Mouse (Mus musculus) liver, adult (tissue): ENCODE results near the gene Smg6.

Experiments used
- GATA4 ChIP-seq: IDR thresholded peaks from 2 replicates; pipeline ENCODE4 v1.6.1; 2014; ENCODE audit warnings: mild to moderate bottlenecking, low read length; ENCODE audit not compliant: insufficient replicate concordance

Gene Smg6

DNA sequence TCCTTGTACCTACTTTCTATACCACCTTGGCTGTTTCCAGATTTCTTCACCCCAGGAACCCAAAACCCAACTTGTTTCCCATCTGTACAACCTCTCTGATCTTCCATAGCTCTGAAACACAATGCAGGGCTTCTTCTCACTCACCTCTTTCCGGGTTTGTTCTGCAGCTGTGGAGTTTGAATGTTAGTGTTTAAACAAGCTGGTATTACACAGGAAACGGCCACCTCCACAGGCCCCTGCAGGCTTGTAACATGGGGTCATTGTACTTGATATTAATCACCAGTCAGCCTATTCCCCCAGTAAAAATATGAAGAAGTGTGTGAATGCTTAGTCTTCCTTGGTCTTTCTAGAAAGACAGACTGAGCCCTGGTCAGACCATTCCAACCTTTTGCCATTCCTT lies 123.5 kb downstream of the Smg6 start:
- TF ChIP-seq GATA4: no peak

DNA sequence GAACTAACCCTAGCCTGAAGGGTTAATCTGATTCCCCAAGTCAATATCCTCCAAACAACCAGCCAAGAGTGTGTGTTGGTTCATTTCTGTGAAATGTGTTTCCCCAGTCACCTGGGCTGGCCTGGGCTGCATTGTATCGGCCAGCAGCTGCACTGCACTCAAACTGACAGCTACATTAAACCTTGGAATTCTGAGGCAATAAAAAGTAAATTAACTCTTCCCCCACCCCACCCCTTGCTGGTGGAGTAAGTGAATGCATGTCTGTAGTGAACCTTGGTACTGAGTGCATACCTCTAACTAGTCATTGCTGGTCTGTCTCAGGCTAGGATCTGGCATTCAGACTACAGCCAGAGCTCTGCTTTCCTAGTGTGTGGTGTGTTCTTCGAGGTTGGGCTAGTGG lies 124.2 kb downstream of the Smg6 start:
- no peak for TF ChIP-seq GATA4

DNA sequence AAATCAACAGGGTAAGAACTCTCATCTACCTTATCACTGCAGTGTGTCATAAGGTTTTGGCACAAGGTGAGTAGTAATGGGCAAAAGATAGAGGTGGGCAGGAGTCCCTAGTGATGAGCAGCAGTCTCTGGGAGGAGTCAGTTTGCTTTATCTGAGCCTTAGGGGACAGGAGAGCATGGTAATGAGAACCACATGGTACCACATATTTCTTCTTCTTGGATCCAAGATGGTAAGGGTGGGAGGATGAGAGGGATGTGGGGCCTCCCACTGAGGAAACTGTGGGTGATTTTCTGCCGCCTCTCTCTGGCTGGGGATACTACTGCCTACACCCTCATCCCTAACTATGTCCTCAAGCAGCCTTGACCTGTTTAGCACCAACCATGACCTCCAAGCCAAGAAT lies 125.6 kb downstream of the Smg6 start:
- no peak for TF ChIP-seq GATA4

DNA sequence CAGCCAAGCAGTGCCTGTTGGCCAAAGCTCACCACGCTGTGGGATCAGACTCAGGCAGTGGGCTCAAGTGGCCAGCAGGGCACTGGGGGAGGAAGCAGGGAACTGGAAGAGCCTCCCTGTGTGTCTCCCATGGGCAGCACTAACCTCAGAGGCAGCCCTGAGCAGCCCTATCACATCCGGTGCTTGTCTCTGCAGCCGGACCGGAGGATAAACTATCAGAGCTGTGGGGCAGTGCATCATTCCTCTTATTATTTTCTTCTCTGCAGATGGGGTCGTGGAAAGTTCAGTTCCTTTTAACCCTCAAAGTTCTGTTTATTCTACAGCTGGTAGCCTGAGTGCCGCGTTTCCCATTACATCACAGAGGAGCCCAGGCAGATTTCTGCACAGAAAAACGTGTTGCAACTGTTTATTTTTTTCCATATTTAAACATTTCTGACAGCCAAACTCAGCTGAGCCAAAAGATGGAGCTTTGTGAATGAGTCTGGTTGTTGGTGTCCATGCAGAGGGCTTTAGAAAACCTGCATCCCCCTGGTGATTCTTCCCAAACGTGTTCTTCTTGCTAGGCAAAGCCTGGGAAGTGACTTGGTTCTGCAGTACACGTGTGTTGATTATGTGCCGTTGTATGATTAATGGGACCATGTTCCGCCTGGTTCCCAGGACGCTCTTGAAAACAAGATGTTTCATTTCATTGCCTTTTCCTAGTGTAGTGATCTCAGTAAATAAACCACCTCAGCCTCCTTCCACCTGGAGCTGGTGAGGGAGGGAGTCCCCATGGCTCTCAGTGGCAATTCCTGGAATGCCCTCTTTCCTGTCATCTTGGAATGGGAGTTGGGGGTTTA lies 126.3 kb downstream of the Smg6 start:
- peak; percentile 97 for TF ChIP-seq GATA4

DNA sequence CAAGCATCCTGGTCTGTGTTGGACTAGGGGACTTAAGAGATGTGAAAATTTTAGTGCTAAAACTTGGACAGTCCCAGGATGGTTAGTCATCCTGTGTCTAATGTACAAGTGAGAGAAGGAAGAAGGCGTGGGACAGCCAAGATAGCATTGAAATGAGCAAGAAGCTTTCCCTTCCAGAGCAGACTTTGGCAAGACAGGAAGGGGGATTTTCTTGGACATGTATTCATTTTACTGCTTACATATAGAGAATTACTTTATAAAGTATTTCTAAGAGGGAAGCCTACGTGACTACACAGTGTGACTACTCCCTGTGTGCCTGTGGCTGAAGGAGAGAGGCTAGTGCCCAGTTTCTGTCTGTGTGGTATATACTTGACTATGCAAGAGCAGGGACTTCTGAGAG lies 127.4 kb downstream of the Smg6 start:
- no peak; the same call in 1 of the 2 replicates for TF ChIP-seq GATA4

DNA sequence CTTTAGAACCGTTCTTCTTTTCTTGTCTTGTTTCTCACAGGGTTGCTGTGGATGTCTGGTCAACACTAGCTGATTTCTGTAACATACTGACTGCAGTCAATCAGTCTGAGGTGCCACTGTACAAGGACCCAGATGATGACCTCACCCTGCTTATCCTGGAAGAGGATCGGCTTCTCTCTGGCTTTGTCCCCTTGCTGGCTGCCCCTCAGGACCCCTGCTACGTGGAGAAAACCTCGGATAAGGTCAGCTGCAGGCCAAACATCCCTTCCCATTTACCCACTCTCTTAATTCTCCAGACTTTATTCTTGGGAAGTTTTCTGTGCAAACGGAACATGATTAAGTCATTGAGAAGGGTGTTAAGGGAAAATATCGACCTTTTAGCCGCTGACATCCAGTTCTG lies 128.1 kb downstream of the Smg6 start:
- no peak for TF ChIP-seq GATA4

DNA sequence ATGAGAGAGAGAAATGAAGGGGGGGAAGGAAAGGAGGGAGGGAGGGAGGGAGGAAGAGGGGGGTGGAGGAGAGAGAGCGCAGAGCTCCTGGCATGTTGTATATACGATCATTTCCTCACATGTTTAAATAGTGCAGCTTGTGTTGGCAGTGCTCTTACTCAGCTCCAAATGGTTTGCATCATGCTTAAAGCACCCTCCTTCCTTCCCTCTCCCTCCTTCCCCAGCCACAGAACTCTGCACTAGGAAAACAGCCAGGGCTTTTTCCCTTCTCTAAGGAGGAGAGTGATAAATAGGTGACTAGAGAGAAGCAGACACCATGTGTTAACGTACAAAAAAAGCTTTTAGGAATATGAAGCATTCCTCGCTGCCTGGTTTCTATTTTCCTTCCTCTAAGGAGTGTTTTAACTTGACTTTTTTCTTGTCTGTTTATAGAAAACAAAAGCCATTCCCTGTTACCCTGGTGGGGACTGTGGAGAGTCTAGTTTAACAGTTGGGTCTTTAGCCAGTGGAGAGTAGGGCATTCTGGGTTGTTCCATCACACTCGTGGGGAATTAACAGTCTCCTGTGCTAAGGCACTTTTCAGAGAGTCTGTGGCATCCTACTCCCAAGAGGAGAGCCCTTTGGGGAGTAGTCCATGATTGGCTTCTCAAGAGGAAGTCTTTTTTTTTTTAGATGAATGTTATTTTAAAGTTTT lies 128.7 kb downstream of the Smg6 start:
- no peak for TF ChIP-seq GATA4

DNA sequence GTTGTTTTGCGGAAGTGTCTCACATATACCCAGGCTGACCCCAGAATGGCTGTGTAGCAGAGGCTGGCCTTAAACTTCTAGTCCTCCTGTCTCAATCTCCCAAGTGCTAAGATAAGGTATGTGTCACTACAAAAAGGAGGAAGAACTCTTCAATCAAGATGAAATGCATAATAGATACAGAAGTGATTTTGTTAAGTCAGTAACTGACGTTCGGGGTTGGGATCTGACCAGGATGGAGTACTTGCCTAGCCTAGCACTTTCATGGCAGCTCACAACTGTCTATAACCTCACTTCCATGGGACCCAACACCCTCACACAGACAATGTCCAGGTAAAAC lies 129.2 kb downstream of the Smg6 start:
- TF ChIP-seq GATA4: no peak

DNA sequence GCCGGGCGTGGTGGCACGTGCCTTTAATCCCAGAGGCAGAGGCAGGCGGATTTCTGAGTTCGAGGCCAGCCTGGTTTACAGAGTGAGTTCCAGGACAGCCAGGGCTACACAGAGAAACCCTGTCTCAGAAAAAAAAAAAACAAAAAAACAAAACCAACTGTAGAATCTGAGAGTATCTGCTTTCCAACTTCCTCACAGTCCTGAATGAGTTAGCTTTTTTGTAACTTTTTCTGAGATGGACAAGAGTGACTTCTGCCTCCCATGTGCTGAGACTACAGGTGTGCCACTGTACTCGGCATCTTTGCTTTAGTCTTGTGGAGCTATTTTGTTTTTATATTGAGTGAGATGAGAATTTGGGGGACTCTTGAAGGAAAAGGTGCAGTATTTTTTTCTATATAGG lies 137.0 kb downstream of the Smg6 start:
- TF ChIP-seq GATA4: no peak

DNA sequence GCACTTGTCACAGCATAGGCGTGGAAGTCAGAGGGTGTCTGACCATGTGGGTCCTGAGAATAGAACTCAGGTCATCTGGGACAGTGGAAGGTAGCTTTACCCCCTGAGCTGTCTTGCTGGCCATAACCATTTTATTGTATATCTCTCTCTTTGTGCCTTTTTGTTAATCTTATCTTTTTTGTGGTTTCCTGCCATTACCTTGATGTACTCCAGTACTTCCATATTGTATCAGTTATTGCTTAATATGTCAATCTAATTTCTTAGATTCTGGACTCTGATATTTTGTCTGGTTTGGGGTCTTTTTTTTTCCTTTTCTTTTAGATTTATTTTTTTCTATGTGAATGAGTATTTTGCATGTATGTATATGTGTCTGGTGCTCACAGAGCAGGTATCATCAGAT lies 138.6 kb downstream of the Smg6 start:
- no peak for TF ChIP-seq GATA4

DNA sequence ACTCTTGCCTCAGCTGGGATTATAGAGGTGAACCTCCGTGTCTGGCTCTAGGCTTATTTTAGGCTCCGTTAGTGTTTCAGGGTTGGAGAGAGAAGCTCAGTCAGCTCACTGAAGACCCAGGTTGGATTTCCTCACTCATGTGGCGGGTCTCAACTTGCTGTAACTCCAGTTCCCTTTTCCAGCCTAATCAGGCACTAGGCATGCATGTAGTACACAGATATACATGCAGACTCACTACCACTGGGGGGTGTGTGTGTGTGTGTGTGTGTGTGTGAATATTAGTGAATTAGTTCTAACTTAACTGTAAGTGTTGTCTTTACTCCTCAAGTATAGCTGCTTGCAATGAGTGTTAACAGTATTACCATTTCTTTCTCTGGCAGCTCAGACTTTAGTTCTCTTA lies 145.7 kb downstream of the Smg6 start:
- TF ChIP-seq GATA4: no peak

DNA sequence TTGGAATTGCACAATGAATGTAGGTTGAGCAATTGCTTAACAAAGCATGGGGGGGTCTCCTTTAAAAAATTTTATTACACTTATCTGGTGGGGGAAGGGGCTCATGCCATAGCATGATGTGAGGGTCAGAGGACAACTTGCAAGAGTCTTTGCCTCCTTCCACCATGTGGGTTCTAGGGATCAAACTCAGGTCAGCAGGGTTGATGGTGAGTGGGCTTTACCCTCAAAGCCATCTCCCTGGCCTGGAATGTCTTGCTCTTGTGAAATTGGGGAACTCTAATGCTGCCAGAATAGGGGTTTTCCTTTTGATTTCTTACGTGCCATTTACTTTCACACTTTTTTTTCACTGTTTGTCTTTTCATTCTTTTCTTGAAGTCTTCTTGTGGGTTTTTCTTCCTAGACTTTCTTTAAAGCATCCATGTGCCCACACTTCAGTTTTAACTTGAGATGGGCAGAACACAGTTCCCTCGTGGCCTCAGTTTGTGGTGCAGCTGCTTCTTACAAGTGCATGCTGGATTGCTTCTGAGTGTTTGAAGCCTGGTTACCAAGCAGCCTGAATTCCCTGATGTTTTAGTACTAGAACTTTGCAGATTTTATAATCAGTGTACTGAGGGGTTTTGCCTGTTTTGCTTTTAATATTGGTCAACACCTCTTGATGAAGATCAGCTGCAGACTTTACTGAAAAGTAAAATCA lies 147.5 kb downstream of the Smg6 start:
- no peak for TF ChIP-seq GATA4

DNA sequence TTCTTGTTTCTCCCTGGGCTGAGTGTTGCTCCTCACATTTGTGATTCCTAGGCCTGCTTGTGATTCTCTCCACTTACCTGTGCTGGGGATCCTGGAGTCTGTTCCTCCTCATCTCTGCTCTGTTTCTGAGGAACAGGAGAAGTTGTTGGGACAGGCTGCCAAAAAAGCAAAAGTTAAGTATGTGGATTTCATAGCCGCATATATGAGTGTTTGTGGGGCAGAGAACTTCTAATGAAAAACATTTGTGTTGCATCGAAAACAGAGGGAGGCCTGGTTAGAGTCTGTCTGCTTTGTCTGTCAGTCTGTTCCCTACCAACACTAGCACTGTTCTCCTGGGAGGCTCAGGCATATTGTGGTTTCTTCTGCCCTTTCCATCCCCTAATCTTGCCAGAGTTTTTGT lies 148.1 kb downstream of the Smg6 start:
- TF ChIP-seq GATA4: no peak

DNA sequence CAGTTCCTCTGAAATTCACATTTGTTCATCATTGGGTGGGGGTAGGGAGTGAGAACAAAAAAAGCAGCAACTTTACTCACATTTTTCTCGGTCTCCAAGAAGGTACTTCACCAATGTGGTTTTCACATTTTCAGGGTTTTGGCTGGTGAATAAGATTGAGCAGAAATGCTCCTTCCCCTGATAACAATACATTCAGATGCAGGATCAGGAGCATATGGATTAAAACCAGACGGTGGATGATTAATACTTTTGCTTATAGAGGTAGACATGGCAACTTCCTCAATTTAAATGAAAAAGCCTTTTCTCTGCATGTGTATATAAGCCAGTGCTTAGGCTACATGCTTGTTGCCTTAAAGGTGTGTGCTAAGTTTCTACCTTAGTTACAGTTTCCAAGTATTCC lies 148.9 kb downstream of the Smg6 start:
- TF ChIP-seq GATA4: no peak

DNA sequence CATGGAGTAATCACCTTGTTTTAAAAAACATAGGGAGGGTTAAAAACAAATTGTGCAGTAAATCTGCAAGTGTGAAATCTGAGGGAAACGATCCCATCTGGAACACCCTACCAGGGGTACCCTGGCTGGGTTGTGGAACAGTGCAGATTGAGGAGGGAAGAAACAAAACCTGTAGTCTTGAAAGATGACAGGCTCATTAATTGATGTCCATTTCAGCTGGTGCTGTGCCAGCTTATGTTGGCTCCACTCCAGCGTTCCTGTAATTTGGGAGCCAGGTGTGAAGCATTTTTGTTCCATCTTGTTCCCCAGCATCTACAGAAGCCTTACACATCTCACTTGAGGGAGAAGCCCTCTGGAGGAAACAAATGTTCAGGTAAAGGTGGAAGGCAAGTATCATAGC lies 153.0 kb downstream of the Smg6 start:
- no peak for TF ChIP-seq GATA4

DNA sequence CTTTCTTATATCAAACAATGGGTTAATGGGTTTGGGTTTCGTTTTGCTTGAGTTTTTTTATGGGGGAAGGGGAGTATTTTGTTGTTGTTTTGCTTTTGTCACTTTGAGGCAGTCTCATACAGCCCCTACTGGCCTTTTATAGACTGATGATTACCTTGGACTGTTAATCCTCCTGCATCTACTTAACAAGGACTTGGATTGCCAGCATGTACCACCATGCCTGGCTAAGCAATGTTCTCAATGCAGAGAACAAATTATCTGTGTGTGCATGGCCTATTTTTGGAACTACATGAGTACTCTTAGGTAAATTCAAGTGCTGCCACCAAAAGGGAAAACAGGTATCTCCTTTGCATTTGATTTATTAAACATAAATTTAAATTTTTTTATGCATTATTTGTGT lies 157.4 kb downstream of the Smg6 start:
- no peak for TF ChIP-seq GATA4

DNA sequence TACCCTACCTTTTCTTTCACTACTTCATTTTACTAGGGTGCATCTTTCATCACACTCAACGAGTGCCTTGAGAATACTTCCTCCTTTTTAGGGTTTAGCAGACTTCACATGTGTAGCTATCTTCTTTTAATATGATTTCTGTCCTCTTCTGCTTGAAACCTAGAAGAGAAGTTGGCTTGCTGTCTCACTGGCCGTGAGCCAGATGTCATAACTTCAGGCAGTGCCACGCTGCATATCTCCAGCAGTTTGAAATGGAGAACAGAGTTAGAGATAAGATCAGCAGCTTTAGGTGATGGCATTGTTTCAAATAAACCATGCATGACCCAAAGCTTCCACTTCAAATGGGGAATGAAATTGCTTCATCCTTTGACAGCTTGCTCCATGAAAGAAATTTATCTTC lies 166.5 kb downstream of the Smg6 start:
- no peak for TF ChIP-seq GATA4

DNA sequence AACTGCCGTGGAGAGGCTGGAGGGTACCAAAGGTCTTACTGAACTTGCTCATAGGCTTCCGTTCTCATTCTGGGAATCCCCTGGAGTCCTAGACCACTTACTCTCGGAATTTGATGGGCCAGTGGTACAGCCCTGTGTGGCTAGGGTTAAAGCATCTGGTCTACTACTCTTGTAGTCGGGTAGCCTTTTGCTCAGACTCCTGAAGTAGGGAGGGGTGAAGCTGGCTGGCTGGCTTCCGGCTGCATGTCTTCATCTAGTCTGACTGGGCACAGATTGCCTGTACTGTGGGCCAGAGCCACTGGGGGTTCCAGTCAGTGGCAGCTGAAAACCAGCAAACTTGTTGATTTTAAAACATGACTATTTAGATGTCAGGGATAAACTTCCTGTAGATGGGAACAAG lies 167.0 kb downstream of the Smg6 start:
- no peak for TF ChIP-seq GATA4
